Comparison of ENCODE assay signal across 11 mouse cellular contexts in the genomic region with DNA sequence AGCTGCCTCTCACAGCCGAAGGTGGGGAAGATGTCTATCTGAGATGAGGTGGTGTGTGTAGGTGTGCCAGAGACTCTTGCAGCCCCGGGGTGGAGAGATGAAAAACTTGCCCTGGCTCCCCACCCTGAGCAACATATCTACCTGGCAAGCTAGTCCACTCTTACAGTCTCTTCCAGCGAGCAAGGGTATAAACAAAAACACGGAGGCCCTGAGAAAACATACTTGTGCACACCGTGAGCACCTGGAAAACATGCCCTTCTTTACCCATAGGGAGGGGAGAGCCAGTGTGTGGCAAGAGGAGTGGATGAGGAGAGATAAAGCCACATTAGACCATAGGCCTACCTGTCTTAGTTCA.
"Had no signal": no experiment of that assay in that cellular context is flagged by ENCODE, and none has a peak within 500 bp of the region (broad histone marks: within the 10 kb centered on the region; RNA-seq: fewer than 3 reads in every experiment).

No protein-coding gene starts in this region.

- H3K9me3 ChIP-seq: limb, embryonic 13.5 days; neural tube, embryonic 12.5 days had no signal

- H3K4me3 ChIP-seq: left cerebral cortex, adult 2 months; limb, embryonic 13.5 days; myocyte; neural tube, embryonic 12.5 days had no signal

- H3K4me2 ChIP-seq: limb, embryonic 13.5 days; neural tube, embryonic 12.5 days had no signal

- H3K27me3 ChIP-seq: limb, embryonic 13.5 days; neural tube, embryonic 12.5 days had no signal

- DNase-seq: kidney, adult 2 months; kidney, postnatal 25 days; lung, adult 18-20 months; midbrain, embryonic 14.5 days; right cerebral cortex, adult 18-20 months; right cerebral cortex, postnatal 25 days had no signal

- H3K27ac ChIP-seq: left cerebral cortex, adult 2 months; limb, embryonic 13.5 days; liver, embryonic 14.5 days; neural tube, embryonic 12.5 days had no signal

- H3K9ac ChIP-seq: limb, embryonic 13.5 days; liver, embryonic 14.5 days; neural tube, embryonic 12.5 days had no signal
